Mouse (Mus musculus): ENCODE data around the gene Rbsn. TPM values are rescaled to one million over a fixed set of nuclear protein-coding genes. Genes with fewer than 3 reads are reported as not detected.

Gene Rbsn
- total and polyA plus RNA-seq, 2 experiments from 2014 or later = 5.6 to 14.3 TPM

DNA sequence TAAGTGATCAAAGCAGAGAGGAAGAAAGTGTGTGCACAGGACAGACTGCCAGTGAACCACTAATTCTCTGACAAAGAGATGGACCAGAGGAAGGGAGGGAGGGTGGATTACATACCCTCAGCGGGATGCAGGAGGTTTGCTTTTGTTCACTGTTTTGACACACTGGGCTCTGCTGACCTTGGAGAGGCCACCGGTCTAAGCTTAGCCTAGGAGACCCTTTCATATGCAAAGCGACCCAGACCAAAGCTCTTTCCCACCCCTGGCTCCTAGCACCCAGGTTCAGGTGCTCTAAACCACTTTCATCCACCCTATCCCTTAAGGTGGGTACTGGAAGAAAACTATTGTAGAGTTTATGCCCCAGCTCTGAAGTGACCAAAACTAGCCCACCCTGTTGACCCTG is 31.6 kb upstream of the Rbsn start:
- 14% methylated on average over 3 of the region's 3 CpGs for WGBS
- ATAC-seq (ENCODE audit: insufficient read depth, low read depth) (no peak), DNase-seq (ENCODE audit: low spot score) (no peak)
- Histone ChIP-seq H3K4me1 (ENCODE audit: control insufficient read depth, insufficient read depth) (peaks cover 4% of the 10 kb centered on the region; the same call in 1 of the 2 replicates), H3K36me3 (replicated peaks; ENCODE audit: control insufficient read depth, insufficient read depth, low read length) (no peaks in the 10 kb centered on the region), H3K4me3 (ENCODE audit: low read depth, low read length) (no peak overlapping the region), H3K27me3 (ENCODE audit: control insufficient read depth, insufficient read depth, low read length) (peaks cover 33% of the 10 kb centered on the region), H3K9ac (replicated peaks; ENCODE audit: low read depth, low read length) (no peak overlapping the region), H3K9me3 (replicated peaks; ENCODE audit: control insufficient read depth, low read length) (no peaks in the 10 kb centered on the region), H3K4me2 (ENCODE audit: low read depth, low read length) (no peak overlapping the region), H3K27ac (ENCODE audit: low read depth) (no peak overlapping the region)
- TF ChIP-seq CTCF (IDR thresholded peaks at IDR 0.05; ENCODE audit: low read depth) = no peak
- no peak for TF ChIP-seq EP300 (IDR thresholded peaks at IDR 0.05; ENCODE audit: low read depth)

DNA sequence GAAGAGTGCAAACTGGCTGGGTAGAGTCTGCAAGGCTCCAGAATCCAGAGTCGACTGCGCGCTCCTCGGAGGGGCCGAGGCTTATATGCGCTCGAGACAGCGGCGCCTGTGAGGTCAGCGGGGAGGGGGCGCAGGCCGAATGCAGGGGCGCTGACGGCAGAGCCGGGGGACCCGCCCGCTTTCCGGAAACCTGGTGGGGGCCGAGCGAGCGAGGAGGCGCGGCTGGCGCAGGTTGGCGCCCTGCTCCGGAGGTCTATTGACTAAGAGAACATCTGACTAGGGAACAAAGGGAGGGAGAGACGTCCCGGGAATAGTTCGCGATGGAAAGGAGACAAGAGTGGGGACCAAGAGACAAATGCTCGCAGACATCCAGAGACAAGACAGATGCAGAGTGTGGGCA is 29.9 kb upstream of the Rbsn start, which contains the start of gene Trh:
Gene Trh, minus strand, starts transcription at position 60 of the 400 bp plus-strand sequence.
- Histone ChIP-seq H3K27me3 (ENCODE audit: control insufficient read depth, insufficient read depth, low read length) (peaks cover 33% of the 10 kb centered on the region), H3K27ac (ENCODE audit: low read depth) (no peak within 1 kb of the TSS), H3K4me3 (ENCODE audit: low read depth, low read length) (peak within 1 kb of the TSS; percentile 24; the same call in 1 of the 2 replicates), H3K4me1 (ENCODE audit: control insufficient read depth, insufficient read depth) (peaks cover 4% of the 10 kb centered on the region; the same call in 1 of the 2 replicates), H3K4me2 (ENCODE audit: low read depth, low read length) (peak within 1 kb of the TSS; percentile 30; the same call in 1 of the 2 replicates), H3K36me3 (replicated peaks; ENCODE audit: control insufficient read depth, insufficient read depth, low read length) (no peaks in the 10 kb centered on the region), H3K9me3 (replicated peaks; ENCODE audit: control insufficient read depth, low read length) (no peaks in the 10 kb centered on the region), H3K9ac (replicated peaks; ENCODE audit: low read depth, low read length) (no peak within 1 kb of the TSS)
- ATAC-seq (ENCODE audit: insufficient read depth, low read depth) = no peak
- DNase-seq (ENCODE audit: low spot score) = no peak
- TF ChIP-seq CTCF (IDR thresholded peaks at IDR 0.05; ENCODE audit: low read depth) = no peak
- no peak for TF ChIP-seq EP300 (IDR thresholded peaks at IDR 0.05; ENCODE audit: low read depth)
- WGBS = 2% methylated on average over 31 of the region's 31 CpGs

DNA sequence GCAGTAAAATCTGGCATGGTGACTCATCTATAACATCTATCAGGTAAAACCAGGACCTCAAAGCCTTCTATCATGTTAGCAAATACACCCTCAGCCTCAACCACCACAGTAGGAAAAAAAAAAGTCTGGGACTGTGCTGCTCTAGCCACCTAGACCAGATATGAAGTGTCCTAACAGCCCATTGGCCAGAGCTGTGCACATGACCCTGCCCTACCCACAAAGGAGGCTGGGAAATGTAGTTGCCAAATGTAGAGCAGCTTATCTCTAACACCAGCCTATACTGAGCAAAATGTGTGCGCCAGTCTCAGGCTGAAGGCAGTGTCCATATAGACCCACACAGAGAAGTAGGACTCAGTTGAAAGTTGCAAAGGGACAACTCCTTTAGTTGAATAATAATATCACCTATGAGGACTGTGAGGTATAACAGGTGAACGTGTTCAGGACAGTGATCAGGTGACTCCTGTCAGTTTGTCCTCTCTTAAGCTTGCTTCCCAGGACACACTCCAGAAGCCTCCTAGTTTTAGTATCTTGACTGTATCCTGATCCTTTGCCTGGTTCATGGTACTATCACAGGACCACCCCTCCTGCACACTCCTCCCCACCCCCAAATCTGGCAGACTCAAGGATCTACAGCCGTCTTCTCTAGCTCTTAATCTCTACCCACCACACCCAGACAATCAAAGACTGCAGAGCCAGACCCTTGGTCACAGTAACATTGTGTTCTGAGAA is 26.6 kb upstream of the Rbsn start:
- Histone ChIP-seq H3K9me3 (replicated peaks; ENCODE audit: control insufficient read depth, low read length) (no peaks in the 10 kb centered on the region), H3K27ac (ENCODE audit: low read depth) (no peak overlapping the region), H3K36me3 (replicated peaks; ENCODE audit: control insufficient read depth, insufficient read depth, low read length) (no peaks in the 10 kb centered on the region), H3K4me3 (ENCODE audit: low read depth, low read length) (no peak overlapping the region), H3K27me3 (ENCODE audit: control insufficient read depth, insufficient read depth, low read length) (peaks cover 33% of the 10 kb centered on the region), H3K4me2 (ENCODE audit: low read depth, low read length) (no peak overlapping the region), H3K4me1 (ENCODE audit: control insufficient read depth, insufficient read depth) (peaks cover 4% of the 10 kb centered on the region; the same call in 1 of the 2 replicates), H3K9ac (replicated peaks; ENCODE audit: low read depth, low read length) (no peak overlapping the region)
- ATAC-seq (ENCODE audit: insufficient read depth, low read depth) (peak; percentile 85), DNase-seq (ENCODE audit: low spot score) (peak; percentile 43)
- 47% methylated on average over 3 of the region's 3 CpGs for WGBS
- no peak for TF ChIP-seq EP300 (IDR thresholded peaks at IDR 0.05; ENCODE audit: low read depth)
- no peak for TF ChIP-seq CTCF (IDR thresholded peaks at IDR 0.05; ENCODE audit: low read depth)

DNA sequence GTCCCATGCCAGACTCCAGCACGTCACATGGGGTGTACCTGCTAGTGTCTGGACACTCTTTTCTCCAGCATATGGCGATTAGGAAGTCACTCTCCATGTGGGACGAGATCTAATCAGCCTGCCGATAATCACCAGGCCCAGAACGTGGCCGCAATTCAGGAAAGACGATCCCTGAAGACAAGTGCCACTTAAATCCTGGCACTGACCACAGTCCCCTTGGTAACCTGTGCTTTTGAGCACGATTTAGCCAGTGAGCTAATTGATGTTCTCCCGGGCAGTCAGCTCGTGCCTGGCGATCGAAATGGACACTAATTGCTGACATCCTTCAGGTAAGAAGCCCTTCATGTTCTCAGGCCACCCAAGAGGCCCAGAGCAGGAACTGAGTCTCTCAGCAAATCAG is 20.3 kb upstream of the Rbsn start:
- WGBS = 50% methylated on average over 12 of the region's 12 CpGs
- no peaks in the 10 kb centered on the region for H3K36me3 ChIP-seq (replicated peaks; ENCODE audit: control insufficient read depth, insufficient read depth, low read length)
- ATAC-seq (ENCODE audit: insufficient read depth, low read depth) = no peak
- no peaks in the 10 kb centered on the region for H3K9me3 ChIP-seq (replicated peaks; ENCODE audit: control insufficient read depth, low read length)
- no peaks in the 10 kb centered on the region for H3K4me1 ChIP-seq (ENCODE audit: control insufficient read depth, insufficient read depth)
- no peak overlapping the region for H3K27ac ChIP-seq (ENCODE audit: low read depth)
- H3K4me3 ChIP-seq (ENCODE audit: low read depth, low read length) = no peak overlapping the region
- no peak overlapping the region for H3K9ac ChIP-seq (replicated peaks; ENCODE audit: low read depth, low read length)
- TF ChIP-seq CTCF (IDR thresholded peaks at IDR 0.05; ENCODE audit: low read depth) (no peak), EP300 (IDR thresholded peaks at IDR 0.05; ENCODE audit: low read depth) (no peak)
- no peak for DNase-seq (ENCODE audit: low spot score)
- no peak overlapping the region for H3K4me2 ChIP-seq (ENCODE audit: low read depth, low read length)
- H3K27me3 ChIP-seq (ENCODE audit: control insufficient read depth, insufficient read depth, low read length) = no peaks in the 10 kb centered on the region

DNA sequence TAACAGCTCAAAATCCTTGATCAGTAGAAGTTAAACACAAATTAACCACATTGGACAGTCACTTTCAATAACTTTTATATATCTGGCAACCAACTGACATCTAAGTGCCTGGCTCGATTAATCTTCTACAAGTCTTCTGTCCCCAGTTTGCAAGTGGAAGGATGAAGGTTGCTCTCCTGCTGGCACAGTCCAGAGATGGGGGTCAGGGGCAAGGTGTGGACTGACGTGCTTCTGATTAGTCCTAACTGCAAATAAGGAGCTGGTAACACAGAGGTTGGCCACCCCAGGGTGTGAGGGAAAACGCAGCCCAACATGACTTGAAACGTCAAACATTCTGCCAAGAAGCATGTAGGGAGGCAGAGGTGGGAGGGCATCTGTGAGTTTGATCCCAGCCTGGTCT is 17.0 kb upstream of the Rbsn start:
- ATAC-seq (ENCODE audit: insufficient read depth, low read depth) (no peak), DNase-seq (ENCODE audit: low spot score) (no peak)
- no peaks in the 10 kb centered on the region for H3K4me1 ChIP-seq (ENCODE audit: control insufficient read depth, insufficient read depth)
- H3K36me3 ChIP-seq (replicated peaks; ENCODE audit: control insufficient read depth, insufficient read depth, low read length) = no peaks in the 10 kb centered on the region
- no peak overlapping the region for H3K27ac ChIP-seq (ENCODE audit: low read depth)
- H3K27me3 ChIP-seq (ENCODE audit: control insufficient read depth, insufficient read depth, low read length) = no peaks in the 10 kb centered on the region
- no peak overlapping the region for H3K4me3 ChIP-seq (ENCODE audit: low read depth, low read length)
- no peaks in the 10 kb centered on the region for H3K9me3 ChIP-seq (replicated peaks; ENCODE audit: control insufficient read depth, low read length)
- WGBS = 51% methylated on average over 4 of the region's 4 CpGs
- H3K4me2 ChIP-seq (ENCODE audit: low read depth, low read length) = no peak overlapping the region
- no peak for TF ChIP-seq CTCF (IDR thresholded peaks at IDR 0.05; ENCODE audit: low read depth)
- no peak for TF ChIP-seq EP300 (IDR thresholded peaks at IDR 0.05; ENCODE audit: low read depth)
- no peak overlapping the region for H3K9ac ChIP-seq (replicated peaks; ENCODE audit: low read depth, low read length)

Measured in heart, postnatal 0 days (tissue).